Mouse (Mus musculus) kidney, postnatal 0 days (tissue): Measurements from ENCODE around the gene Nudt5. TPM values are rescaled to one million over a fixed set of nuclear protein-coding genes. Genes with fewer than 3 reads are reported as not detected.

Source experiments
- ATAC-seq: fragments of 200-750 bp; cut with Nextera tagmentation; replicated peaks from 2 replicates; pipeline ENCODE4 v1.8.0; 2017; ENCODE audit warnings: low read depth, moderate number of reproducible peaks, moderate TSS enrichment, moderate library complexity; ENCODE audit not compliant: low FRiP score
- DNase-seq: peaks from one replicate; pipeline ENCODE4 v3.0.0-alpha.2; 2016; ENCODE audit warnings: low spot score
- H3K27ac ChIP-seq: fragments of 300-500 bp; sonication (generic); 2 replicates; pipeline ENCODE4 v1.5.1; 2014; ENCODE audit warnings: mild to moderate bottlenecking
- H3K27me3 ChIP-seq: fragments of 300-500 bp; sonication (generic); 2 replicates; pipeline ENCODE4 v1.6.1; 2014; ENCODE audit warnings: low read length, mixed read lengths; ENCODE audit not compliant: insufficient read depth
- H3K36me3 ChIP-seq: fragments of 300-500 bp; sonication (generic); 2 replicates; pipeline ENCODE4 v1.6.1; 2014; ENCODE audit warnings: low read length, mixed read lengths; ENCODE audit not compliant: insufficient read depth
- H3K4me1 ChIP-seq: fragments of 300-500 bp; sonication (generic); replicated peaks from 2 replicates; pipeline ENCODE4 v1.6.1; 2014; ENCODE audit warnings: antibody characterized with exemption, low read length, mixed read lengths; ENCODE audit not compliant: insufficient read depth
- H3K4me2 ChIP-seq: fragments of 300-500 bp; sonication (generic); 2 replicates; pipeline ENCODE4 v1.6.1; 2014; ENCODE audit warnings: mild to moderate bottlenecking, low read length, moderate library complexity, mixed read lengths
- H3K4me3 ChIP-seq: fragments of 300-500 bp; sonication (generic); replicated peaks from 2 replicates; pipeline ENCODE4 v1.5.1; 2014; ENCODE audit warnings: low read depth, low read length
- H3K9ac ChIP-seq: fragments of 300-500 bp; sonication (generic); 2 replicates; pipeline ENCODE4 v1.6.1; 2014; ENCODE audit warnings: low read depth, low read length
- H3K9me3 ChIP-seq: fragments of 300-500 bp; sonication (generic); replicated peaks from 2 replicates; pipeline ENCODE4 v1.6.1; 2016; ENCODE audit warnings: low read length, inconsistent platforms, mixed read lengths
- CTCF ChIP-seq: IDR thresholded peaks from 2 replicates; pipeline ENCODE4 v1.5.1; 2016; ENCODE audit warnings: antibody characterized with exemption, low read depth, mild to moderate bottlenecking, moderate library complexity
- WGBS: fragments of 180-500 bp; shearing (Covaris S2); extraction: QIAGEN DNeasy Blood & Tissue Kit; methylation state at CpG from one replicate; pipeline ENCODE4 v1.1.7; 2014; 5-methylcytosine and 5-hydroxymethylcytosine counted together
- polyA plus RNA-seq: library from polyadenylated mRNA; unstranded; fragments of >200 nt; fragmentation: Nextera tagmentation; extraction: Ambion mirVana; gene quantifications from 2 replicates; pipeline ENCODE4 v1.2.1, GENCODE M21; 2015

The Nudt5 gene
- polyA plus RNA-seq, 1 experiment from 2014 or later = 40.8 TPM

- DNase-seq = no peak
- H3K27me3 ChIP-seq = no peaks in the 10 kb centered on the region
- no peak overlapping the region for H3K4me3 ChIP-seq
- H3K4me1 ChIP-seq = peaks cover 4% of the 10 kb centered on the region; the same call in 1 of the 2 replicates
- H3K4me2 ChIP-seq = no peak overlapping the region
- ATAC-seq = no peak
- no peak for TF ChIP-seq CTCF
- H3K9ac ChIP-seq = no peak overlapping the region
- peaks cover 27% of the 10 kb centered on the region for H3K36me3 ChIP-seq
- no peaks in the 10 kb centered on the region for H3K9me3 ChIP-seq
- no peak overlapping the region for H3K27ac ChIP-seq
- 66% methylated on average over 2 of the region's 2 CpGs for WGBS
Observed at GRCm38 (mm10) chr2:5889412-5889811, 44.6 kb downstream of the Nudt5 start.

- Histone ChIP-seq H3K9me3 (no peaks in the 10 kb centered on the region), H3K9ac (peak overlapping the region; percentile 88), H3K4me2 (peak overlapping the region; percentile 76), H3K27me3 (no peaks in the 10 kb centered on the region), H3K36me3 (0 out of 2 replicates have a peak, but pooled peaks cover 5% of the 10 kb centered on the region), H3K4me1 (peaks cover 5% of the 10 kb centered on the region; the same call in 1 of the 2 replicates), H3K4me3 (peak overlapping the region; percentile 67), H3K27ac (peak overlapping the region; percentile 6; the same call in 1 of the 2 replicates)
- 14% methylated on average over 11 of the region's 11 CpGs for WGBS
- no peak for TF ChIP-seq CTCF
- peak; percentile 34 for DNase-seq
- ATAC-seq = no peak
Observed at GRCm38 (mm10) chr2:5894296-5894695, 49.5 kb downstream of the Nudt5 start.

GRCm38 (mm10) chr2:5894843-5895570 lies 50.2 kb downstream of the Nudt5 start, which contains the start of gene Sec61a2:
Gene Sec61a2, minus strand, starts transcription at chr2:5895432.
- Histone ChIP-seq H3K4me3 (peak within 1 kb of the TSS; percentile 67), H3K27me3 (no peaks in the 10 kb centered on the region), H3K9me3 (no peaks in the 10 kb centered on the region), H3K4me2 (peak within 1 kb of the TSS; percentile 76), H3K9ac (peak within 1 kb of the TSS; percentile 88), H3K36me3 (0 out of 2 replicates have a peak, but pooled peaks cover 5% of the 10 kb centered on the region), H3K4me1 (peaks cover 5% of the 10 kb centered on the region; the same call in 1 of the 2 replicates), H3K27ac (peak within 1 kb of the TSS; percentile 86)
- TF ChIP-seq CTCF = no peak
- 1% methylated on average over 59 of the region's 62 CpGs for WGBS
- DNase-seq (peak; percentile 98), ATAC-seq (peak; percentile 98)

GRCm38 (mm10) chr2:5900145-5900544 lies 55.3 kb downstream of the Nudt5 start:
- Histone ChIP-seq H3K4me2 (no peak overlapping the region), H3K4me3 (no peak overlapping the region), H3K4me1 (no peaks in the 10 kb centered on the region), H3K27me3 (no peaks in the 10 kb centered on the region), H3K36me3 (no peaks in the 10 kb centered on the region), H3K9me3 (no peaks in the 10 kb centered on the region), H3K27ac (no peak overlapping the region), H3K9ac (no peak overlapping the region)
- DNase-seq (peak; percentile 64), ATAC-seq (no peak)
- WGBS = 77% methylated on average over 5 of the region's 5 CpGs
- peak; percentile 78 for TF ChIP-seq CTCF

GRCm38 (mm10) chr2:5906092-5906491 lies 61.3 kb downstream of the Nudt5 start:
- Histone ChIP-seq H3K9ac (no peak overlapping the region), H3K27ac (no peak overlapping the region), H3K9me3 (no peaks in the 10 kb centered on the region), H3K36me3 (no peaks in the 10 kb centered on the region), H3K4me2 (no peak overlapping the region), H3K27me3 (no peaks in the 10 kb centered on the region), H3K4me1 (no peaks in the 10 kb centered on the region), H3K4me3 (no peak overlapping the region)
- no peak for ATAC-seq
- no peak for DNase-seq
- TF ChIP-seq CTCF = no peak
- WGBS = 31% methylated on average over 5 of the region's 5 CpGs

- Histone ChIP-seq H3K4me1 (no peaks in the 10 kb centered on the region), H3K4me2 (no peak overlapping the region), H3K27ac (no peak overlapping the region), H3K4me3 (no peak overlapping the region), H3K27me3 (no peaks in the 10 kb centered on the region), H3K9me3 (no peaks in the 10 kb centered on the region), H3K36me3 (no peaks in the 10 kb centered on the region), H3K9ac (no peak overlapping the region)
- no peak for DNase-seq
- TF ChIP-seq CTCF = peak; percentile 76
- 60% methylated on average over 3 of the region's 3 CpGs for WGBS
- no peak for ATAC-seq
Observed at GRCm38 (mm10) chr2:5906625-5907024, 61.8 kb downstream of the Nudt5 start.
